Mouse (Mus musculus): ENCODE results near the gene Ptchd4.

GRCm38 (mm10) chr17:42307001-42307400 is 8.7 kb upstream of the Ptchd4 start:
- TF ChIP-seq POLR2A (IDR thresholded peaks at IDR 0.05; ENCODE audit: extremely low read depth, insufficient read depth, low read length) (no peak), CTCF (IDR thresholded peaks at IDR 0.05; ENCODE audit: low read depth, low read length) (no peak)
